Mouse (Mus musculus) heart, embryonic 11.5 days (tissue): ENCODE measurements around the gene Rab43. TPM values are rescaled to one million over a fixed set of nuclear protein-coding genes. Genes with fewer than 3 reads are reported as not detected.

ENCODE experiments used
- ATAC-seq: fragments of 200-750 bp; cut with Nextera tagmentation; replicated peaks from 2 replicates; pipeline ENCODE4 v1.8.0; 2017; ENCODE audit warnings: moderate library complexity; ENCODE audit not compliant: insufficient number of reproducible peaks, low FRiP score, low TSS enrichment
- H3K27ac ChIP-seq: fragments of 300-500 bp; sonication (generic); 2 replicates; pipeline ENCODE4 v1.5.1; 2014; ENCODE audit warnings: mild to moderate bottlenecking, low read depth, low read length
- H3K27me3 ChIP-seq: fragments of 300-500 bp; sonication (generic); 2 replicates; pipeline ENCODE4 v1.6.1; 2014; ENCODE audit warnings: mild to moderate bottlenecking, low read length, mixed read lengths; ENCODE audit not compliant: control insufficient read depth, insufficient read depth
- H3K36me3 ChIP-seq: fragments of 300-500 bp; sonication (generic); 2 replicates; pipeline ENCODE4 v1.6.1; 2014; ENCODE audit warnings: mild to moderate bottlenecking, low read length, moderate library complexity, mixed read lengths; ENCODE audit not compliant: control insufficient read depth, insufficient read depth
- H3K4me1 ChIP-seq: fragments of 300-500 bp; sonication (generic); 2 replicates; pipeline ENCODE4 v1.6.1; 2014; ENCODE audit warnings: low read length; ENCODE audit not compliant: control insufficient read depth, insufficient read depth
- H3K4me2 ChIP-seq: fragments of 300-500 bp; sonication (generic); 2 replicates; pipeline ENCODE4 v1.6.1; 2014; ENCODE audit warnings: mild to moderate bottlenecking, moderate library complexity
- H3K4me3 ChIP-seq: fragments of 300-500 bp; sonication (generic); 2 replicates; pipeline ENCODE4 v1.5.1; 2014; ENCODE audit warnings: low read depth, low read length
- H3K9ac ChIP-seq: fragments of 300-500 bp; sonication (generic); 2 replicates; pipeline ENCODE4 v1.6.1; 2014; ENCODE audit warnings: mild to moderate bottlenecking, low read depth, low read length, moderate library complexity
- H3K9me3 ChIP-seq: fragments of 300-500 bp; sonication (generic); replicated peaks from 2 replicates; pipeline ENCODE4 v1.6.1; 2016; ENCODE audit warnings: low read length; ENCODE audit not compliant: control insufficient read depth
- WGBS: fragments of 180-500 bp; shearing (Covaris S2); extraction: QIAGEN DNeasy Blood & Tissue Kit; methylation state at CpG from one replicate; pipeline ENCODE4 v1.1.7; 2014; ENCODE audit not compliant: insufficient replicate concordance; 5-methylcytosine and 5-hydroxymethylcytosine counted together
- polyA plus RNA-seq: library from polyadenylated mRNA; unstranded; fragments of >200 nt; fragmentation: Nextera tagmentation; extraction: Ambion mirVana; gene quantifications from 2 replicates; pipeline ENCODE4 v1.2.1, GENCODE M21; 2014

The Rab43 gene
- polyA plus RNA-seq, 1 experiment from 2014 or later, result 6.4 TPM

GRCm38 (mm10) chr6:87759850-87760249 lies 52.1 kb downstream of the Rab43 start:
- Histone ChIP-seq H3K27me3 (no peaks in the 10 kb centered on the region), H3K4me1 (no peaks in the 10 kb centered on the region), H3K4me2 (no peak overlapping the region), H3K9me3 (no peaks in the 10 kb centered on the region), H3K36me3 (no peaks in the 10 kb centered on the region), H3K4me3 (no peak overlapping the region), H3K9ac (no peak overlapping the region), H3K27ac (no peak overlapping the region)
- no peak for ATAC-seq
- WGBS, result 65% methylated on average over 3 of the region's 3 CpGs

GRCm38 (mm10) chr6:87759404-87759803 lies 52.6 kb downstream of the Rab43 start:
- H3K36me3 ChIP-seq, result no peaks in the 10 kb centered on the region
- no peak overlapping the region for H3K4me3 ChIP-seq
- H3K4me1 ChIP-seq, result no peaks in the 10 kb centered on the region
- H3K4me2 ChIP-seq, result no peak overlapping the region
- H3K9me3 ChIP-seq, result no peaks in the 10 kb centered on the region
- no peak for ATAC-seq
- no peak overlapping the region for H3K27ac ChIP-seq
- no peak overlapping the region for H3K9ac ChIP-seq
- no peaks in the 10 kb centered on the region for H3K27me3 ChIP-seq
- WGBS, result 78% methylated on average over 3 of the region's 3 CpGs

GRCm38 (mm10) chr6:87756896-87757295 lies 55.1 kb downstream of the Rab43 start:
- Histone ChIP-seq H3K4me2 (no peak overlapping the region), H3K36me3 (no peaks in the 10 kb centered on the region), H3K4me1 (no peaks in the 10 kb centered on the region), H3K4me3 (no peak overlapping the region), H3K27me3 (no peaks in the 10 kb centered on the region), H3K9me3 (no peaks in the 10 kb centered on the region), H3K9ac (no peak overlapping the region), H3K27ac (no peak overlapping the region)
- no peak for ATAC-seq
- 83% methylated on average over 8 of the region's 8 CpGs for WGBS

GRCm38 (mm10) chr6:87755196-87755595 lies 56.8 kb downstream of the Rab43 start:
- ATAC-seq, result no peak
- Histone ChIP-seq H3K4me2 (no peak overlapping the region), H3K9ac (no peak overlapping the region), H3K27me3 (no peaks in the 10 kb centered on the region), H3K9me3 (no peaks in the 10 kb centered on the region), H3K4me3 (no peak overlapping the region), H3K27ac (no peak overlapping the region), H3K4me1 (no peaks in the 10 kb centered on the region), H3K36me3 (no peaks in the 10 kb centered on the region)
- WGBS, result 88% methylated on average over 4 of the region's 4 CpGs

- no peaks in the 10 kb centered on the region for H3K9me3 ChIP-seq
- no peak for ATAC-seq
- H3K4me1 ChIP-seq, result peaks cover 4% of the 10 kb centered on the region; the same call in 1 of the 2 replicates
- WGBS, result 78% methylated on average over 6 of the region's 6 CpGs
- no peak overlapping the region for H3K9ac ChIP-seq
- H3K36me3 ChIP-seq, result no peaks in the 10 kb centered on the region
- no peak overlapping the region for H3K4me3 ChIP-seq
- no peaks in the 10 kb centered on the region for H3K27me3 ChIP-seq
- H3K27ac ChIP-seq, result no peak overlapping the region
- H3K4me2 ChIP-seq, result no peak overlapping the region
Measured at GRCm38 (mm10) chr6:87751574-87751973, 60.4 kb downstream of the Rab43 start.

- no peak for ATAC-seq
- Histone ChIP-seq H3K27ac (no peak overlapping the region), H3K27me3 (no peaks in the 10 kb centered on the region), H3K4me3 (no peak overlapping the region), H3K9me3 (no peaks in the 10 kb centered on the region), H3K4me1 (peaks cover 4% of the 10 kb centered on the region; the same call in 1 of the 2 replicates), H3K4me2 (no peak overlapping the region), H3K9ac (no peak overlapping the region), H3K36me3 (no peaks in the 10 kb centered on the region)
- WGBS, result 81% methylated on average over 8 of the region's 8 CpGs
Measured at GRCm38 (mm10) chr6:87750184-87750910, 61.6 kb downstream of the Rab43 start.

DNA sequence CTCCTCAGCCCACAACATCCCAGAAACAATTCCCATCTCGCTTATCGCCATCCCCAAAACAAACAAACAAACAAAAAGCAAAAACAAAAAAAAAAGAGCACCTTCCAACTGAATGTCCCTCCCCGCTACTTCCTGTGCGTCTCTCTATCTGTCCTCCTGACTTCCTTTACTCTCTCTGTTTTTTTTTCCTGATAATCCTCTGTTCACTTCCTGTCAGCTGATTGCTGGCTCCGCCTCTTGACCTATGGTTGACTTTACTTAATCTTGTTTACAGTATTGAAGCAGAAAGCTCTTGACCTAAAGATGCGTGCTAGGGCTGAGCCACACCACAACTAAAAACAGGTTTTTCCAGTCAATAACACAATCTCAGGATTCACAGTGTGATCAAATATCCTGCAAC lies 63.4 kb downstream of the Rab43 start:
- H3K27ac ChIP-seq, result no peak overlapping the region
- WGBS, result 61% methylated on average over 6 of the region's 6 CpGs
- no peak overlapping the region for H3K9ac ChIP-seq
- no peak for ATAC-seq
- no peaks in the 10 kb centered on the region for H3K9me3 ChIP-seq
- H3K4me2 ChIP-seq, result no peak overlapping the region
- H3K36me3 ChIP-seq, result no peaks in the 10 kb centered on the region
- no peak overlapping the region for H3K4me3 ChIP-seq
- peaks cover 4% of the 10 kb centered on the region; the same call in 1 of the 2 replicates for H3K4me1 ChIP-seq
- H3K27me3 ChIP-seq, result no peaks in the 10 kb centered on the region

- no peak overlapping the region for H3K27ac ChIP-seq
- WGBS, result 85% methylated on average over 2 of the region's 2 CpGs
- no peak for ATAC-seq
- H3K4me2 ChIP-seq, result no peak overlapping the region
- H3K9ac ChIP-seq, result no peak overlapping the region
- no peak overlapping the region for H3K4me3 ChIP-seq
- peaks cover 4% of the 10 kb centered on the region; the same call in 1 of the 2 replicates for H3K4me1 ChIP-seq
- H3K36me3 ChIP-seq, result no peaks in the 10 kb centered on the region
- no peaks in the 10 kb centered on the region for H3K27me3 ChIP-seq
- no peaks in the 10 kb centered on the region for H3K9me3 ChIP-seq
Measured at GRCm38 (mm10) chr6:87748078-87748477, 63.9 kb downstream of the Rab43 start.

DNA sequence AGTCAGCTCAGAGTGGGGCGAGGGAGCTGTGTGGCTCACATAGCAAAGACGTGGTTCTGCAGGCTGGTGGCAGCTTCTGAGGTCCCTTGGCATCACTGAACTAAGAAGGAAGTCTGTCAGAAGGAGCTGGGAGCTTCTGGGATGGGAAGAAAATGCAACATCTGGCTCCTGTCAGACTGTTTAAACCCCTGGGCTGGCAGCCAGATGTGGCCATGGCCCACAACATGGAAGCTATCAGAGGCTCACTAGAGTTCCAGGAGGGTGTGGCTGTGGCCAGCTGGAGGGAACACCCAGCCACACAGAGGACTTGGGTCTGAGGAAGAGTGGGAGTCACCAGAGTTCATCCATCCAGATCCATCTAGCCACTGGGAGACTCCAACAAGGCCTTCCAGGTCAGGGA lies 65.1 kb downstream of the Rab43 start:
- no peak overlapping the region for H3K9ac ChIP-seq
- no peak for ATAC-seq
- WGBS, result 85% methylated on average over 2 of the region's 2 CpGs
- no peaks in the 10 kb centered on the region for H3K9me3 ChIP-seq
- no peak overlapping the region for H3K4me3 ChIP-seq
- peaks cover 4% of the 10 kb centered on the region; the same call in 1 of the 2 replicates for H3K4me1 ChIP-seq
- no peak overlapping the region for H3K4me2 ChIP-seq
- no peaks in the 10 kb centered on the region for H3K36me3 ChIP-seq
- H3K27me3 ChIP-seq, result no peaks in the 10 kb centered on the region
- H3K27ac ChIP-seq, result no peak overlapping the region
